Mouse (Mus musculus): ENCODE measurements around the gene Krt84. TPM values are rescaled to one million over a fixed set of nuclear protein-coding genes. Genes with fewer than 3 reads are reported as not detected.

The Krt84 gene
- polyA plus RNA-seq, 1 experiment from 2014 or later = not detected

- no peak overlapping the region for H3K9ac ChIP-seq (ENCODE audit: low read length)
- H3K4me3 ChIP-seq (ENCODE audit: low read depth, low read length) = no peak overlapping the region
- 82% methylated on average over 9 of the region's 9 CpGs for WGBS
- H3K4me2 ChIP-seq = no peak overlapping the region
- no peak for DNase-seq (ENCODE audit: low spot score, missing footprints)
- no peak overlapping the region for H3K27ac ChIP-seq (ENCODE audit: low read depth, low read length)
- H3K4me1 ChIP-seq (ENCODE audit: control insufficient read depth, insufficient read depth, low read length) = no peaks in the 10 kb centered on the region
- H3K27me3 ChIP-seq (ENCODE audit: control insufficient read depth, insufficient read depth, low read length) = no peaks in the 10 kb centered on the region
- ATAC-seq (ENCODE audit: low FRiP score) = no peak
- no peaks in the 10 kb centered on the region for H3K9me3 ChIP-seq (ENCODE audit: control insufficient read depth, low read length)
- H3K36me3 ChIP-seq (ENCODE audit: control insufficient read depth, insufficient read depth, low read length) = no peaks in the 10 kb centered on the region
Observed at GRCm38 (mm10) chr15:101508247-101508646, 24.4 kb downstream of the Krt84 start.

DNA sequence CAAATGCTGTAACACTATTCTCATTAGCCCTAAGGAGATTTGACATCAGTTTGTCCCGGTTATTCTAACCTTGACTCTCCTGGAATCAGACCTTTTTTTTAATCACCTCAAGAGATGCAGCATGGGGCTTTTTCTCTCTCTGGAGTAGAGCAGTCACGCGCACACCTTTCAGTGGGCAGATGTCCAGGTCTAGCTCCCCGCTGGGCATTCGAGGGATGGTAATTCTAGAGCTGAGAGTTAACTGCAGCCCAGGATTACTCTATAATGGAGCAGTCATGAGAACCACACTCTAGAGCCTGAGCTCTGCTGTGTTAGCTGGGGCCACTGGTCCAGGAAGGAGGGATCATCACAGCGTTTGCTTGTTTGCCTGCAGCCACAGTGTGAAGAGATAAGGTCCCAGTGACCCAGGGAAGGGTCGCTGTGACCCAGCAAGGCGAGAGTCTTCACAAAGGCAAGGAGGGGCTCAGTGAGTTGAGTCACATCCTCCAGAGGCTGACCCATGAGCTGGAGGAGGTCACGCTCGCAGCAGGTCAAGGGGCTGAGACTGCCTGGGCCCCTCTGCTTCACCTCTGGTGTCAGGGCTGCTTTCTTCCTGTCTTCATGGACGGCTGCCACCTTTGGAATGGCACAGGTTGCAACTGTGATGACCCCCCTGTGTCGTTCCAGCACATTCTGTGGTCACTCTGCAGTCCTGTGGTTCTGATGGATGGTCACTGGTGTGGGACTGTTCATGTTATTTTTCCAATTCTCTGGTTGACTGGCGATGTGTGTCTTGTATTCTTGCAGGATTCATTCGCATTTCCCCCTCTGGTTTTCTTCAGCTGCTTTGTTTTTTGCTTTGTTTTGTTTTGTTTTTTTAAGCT lies 25.5 kb downstream of the Krt84 start:
- H3K27me3 ChIP-seq (ENCODE audit: control insufficient read depth, insufficient read depth, low read length) = no peaks in the 10 kb centered on the region
- H3K4me3 ChIP-seq (ENCODE audit: low read depth, low read length) = no peak overlapping the region
- H3K27ac ChIP-seq (ENCODE audit: low read depth, low read length) = no peak overlapping the region
- no peak overlapping the region for H3K9ac ChIP-seq (ENCODE audit: low read length)
- 60% methylated on average over 14 of the region's 14 CpGs for WGBS
- H3K4me2 ChIP-seq = no peak overlapping the region
- H3K9me3 ChIP-seq (ENCODE audit: control insufficient read depth, low read length) = no peaks in the 10 kb centered on the region
- peak; percentile 37 for DNase-seq (ENCODE audit: low spot score, missing footprints)
- H3K4me1 ChIP-seq (ENCODE audit: control insufficient read depth, insufficient read depth, low read length) = no peaks in the 10 kb centered on the region
- H3K36me3 ChIP-seq (ENCODE audit: control insufficient read depth, insufficient read depth, low read length) = no peaks in the 10 kb centered on the region
- no peak for ATAC-seq (ENCODE audit: low FRiP score)

DNA sequence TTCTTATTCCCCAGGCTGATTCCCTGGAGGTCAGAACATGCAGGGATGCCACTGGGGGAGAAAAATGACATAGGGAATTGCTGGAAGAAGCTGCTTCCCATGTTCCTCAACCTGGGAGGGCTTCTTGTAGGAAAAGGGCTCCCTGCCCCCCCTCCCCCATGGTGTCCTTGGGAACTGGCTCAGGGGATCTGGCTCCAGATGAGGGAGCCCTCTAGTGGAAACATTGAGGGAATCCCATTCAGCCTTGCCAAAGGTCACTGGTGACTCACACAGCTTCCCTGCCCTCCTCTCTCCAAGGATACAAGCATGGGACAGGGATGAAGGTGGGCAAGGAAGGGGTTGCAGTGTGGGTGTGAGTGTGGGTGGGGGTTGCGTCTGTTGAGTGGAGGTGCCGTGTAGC lies 35.4 kb downstream of the Krt84 start:
- Histone ChIP-seq H3K4me3 (ENCODE audit: low read depth, low read length) (no peak overlapping the region), H3K9me3 (ENCODE audit: control insufficient read depth, low read length) (no peaks in the 10 kb centered on the region), H3K9ac (ENCODE audit: low read length) (no peak overlapping the region), H3K36me3 (ENCODE audit: control insufficient read depth, insufficient read depth, low read length) (no peaks in the 10 kb centered on the region), H3K27me3 (ENCODE audit: control insufficient read depth, insufficient read depth, low read length) (no peaks in the 10 kb centered on the region), H3K4me2 (no peak overlapping the region), H3K27ac (ENCODE audit: low read depth, low read length) (no peak overlapping the region), H3K4me1 (ENCODE audit: control insufficient read depth, insufficient read depth, low read length) (no peaks in the 10 kb centered on the region)
- WGBS = 77% methylated on average over 2 of the region's 2 CpGs
- peak; percentile 85 for DNase-seq (ENCODE audit: low spot score, missing footprints)
- no peak for ATAC-seq (ENCODE audit: low FRiP score)

DNA sequence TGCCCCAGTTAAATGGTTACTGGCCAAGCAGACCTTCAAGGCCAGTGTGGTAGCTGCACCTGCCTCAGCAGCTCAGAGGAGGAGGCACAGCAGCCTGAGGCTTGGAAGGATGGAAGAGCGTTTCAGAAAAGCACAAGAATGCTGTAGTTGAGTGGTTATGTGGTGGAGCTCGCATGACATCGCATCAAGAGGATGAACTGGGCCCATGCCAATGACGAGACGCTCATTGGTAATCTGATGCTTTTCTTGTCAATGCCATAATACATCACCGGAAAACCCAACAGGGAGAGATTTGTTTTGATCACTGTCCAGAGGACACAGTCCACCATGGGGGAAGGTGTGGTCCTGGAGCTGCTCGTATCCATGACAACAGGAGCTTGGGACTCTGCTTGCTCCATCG lies 37.4 kb downstream of the Krt84 start:
- DNase-seq (ENCODE audit: low spot score, missing footprints) (peak; percentile 44), ATAC-seq (ENCODE audit: low FRiP score) (no peak)
- 89% methylated on average over 8 of the region's 8 CpGs for WGBS
- Histone ChIP-seq H3K4me3 (ENCODE audit: low read depth, low read length) (no peak overlapping the region), H3K4me1 (ENCODE audit: control insufficient read depth, insufficient read depth, low read length) (no peaks in the 10 kb centered on the region), H3K4me2 (no peak overlapping the region), H3K27me3 (ENCODE audit: control insufficient read depth, insufficient read depth, low read length) (no peaks in the 10 kb centered on the region), H3K27ac (ENCODE audit: low read depth, low read length) (no peak overlapping the region), H3K36me3 (ENCODE audit: control insufficient read depth, insufficient read depth, low read length) (no peaks in the 10 kb centered on the region), H3K9me3 (ENCODE audit: control insufficient read depth, low read length) (no peaks in the 10 kb centered on the region), H3K9ac (ENCODE audit: low read length) (no peak overlapping the region)

- Histone ChIP-seq H3K9me3 (ENCODE audit: control insufficient read depth, low read length) (no peaks in the 10 kb centered on the region), H3K36me3 (ENCODE audit: control insufficient read depth, insufficient read depth, low read length) (no peaks in the 10 kb centered on the region), H3K9ac (ENCODE audit: low read length) (no peak overlapping the region), H3K27me3 (ENCODE audit: control insufficient read depth, insufficient read depth, low read length) (no peaks in the 10 kb centered on the region), H3K27ac (ENCODE audit: low read depth, low read length) (no peak overlapping the region), H3K4me1 (ENCODE audit: control insufficient read depth, insufficient read depth, low read length) (no peaks in the 10 kb centered on the region), H3K4me2 (no peak overlapping the region), H3K4me3 (ENCODE audit: low read depth, low read length) (no peak overlapping the region)
- peak; percentile 21 for DNase-seq (ENCODE audit: low spot score, missing footprints)
- ATAC-seq (ENCODE audit: low FRiP score) = no peak
- WGBS = 58% methylated on average over 1 of the region's 1 CpGs
Observed at GRCm38 (mm10) chr15:101494203-101494602, 38.4 kb downstream of the Krt84 start.

GRCm38 (mm10) chr15:101493713-101494112 lies 38.9 kb downstream of the Krt84 start:
- Histone ChIP-seq H3K36me3 (ENCODE audit: control insufficient read depth, insufficient read depth, low read length) (no peaks in the 10 kb centered on the region), H3K9ac (ENCODE audit: low read length) (no peak overlapping the region), H3K27ac (ENCODE audit: low read depth, low read length) (no peak overlapping the region), H3K4me3 (ENCODE audit: low read depth, low read length) (no peak overlapping the region), H3K4me1 (ENCODE audit: control insufficient read depth, insufficient read depth, low read length) (no peaks in the 10 kb centered on the region), H3K27me3 (ENCODE audit: control insufficient read depth, insufficient read depth, low read length) (no peaks in the 10 kb centered on the region), H3K9me3 (ENCODE audit: control insufficient read depth, low read length) (no peaks in the 10 kb centered on the region), H3K4me2 (no peak overlapping the region)
- DNase-seq (ENCODE audit: low spot score, missing footprints) (peak; percentile 21), ATAC-seq (ENCODE audit: low FRiP score) (no peak)
- 94% methylated on average over 6 of the region's 6 CpGs for WGBS

DNA sequence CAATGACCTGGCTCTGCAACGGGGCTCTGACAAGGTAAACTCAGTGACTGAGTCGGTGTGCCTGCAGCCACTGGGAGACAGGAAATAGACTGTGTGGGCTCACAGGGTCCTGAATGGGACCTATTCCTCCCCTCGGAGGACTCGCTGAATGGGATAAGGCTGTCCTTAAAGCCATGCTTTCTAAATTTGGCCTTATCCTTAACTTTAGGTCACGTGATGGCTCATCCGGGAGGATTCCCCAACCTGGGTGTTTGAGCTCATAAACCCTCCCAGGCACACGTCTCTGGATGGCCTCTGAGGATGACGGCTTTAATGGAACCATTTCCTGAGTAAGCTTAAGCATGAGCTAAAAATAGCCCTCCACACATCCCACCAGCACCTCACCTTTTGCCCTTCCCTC lies 39.9 kb downstream of the Krt84 start:
- Histone ChIP-seq H3K27ac (ENCODE audit: low read depth, low read length) (no peak overlapping the region), H3K9ac (ENCODE audit: low read length) (no peak overlapping the region), H3K36me3 (ENCODE audit: control insufficient read depth, insufficient read depth, low read length) (no peaks in the 10 kb centered on the region), H3K4me2 (no peak overlapping the region), H3K9me3 (ENCODE audit: control insufficient read depth, low read length) (no peaks in the 10 kb centered on the region), H3K4me1 (ENCODE audit: control insufficient read depth, insufficient read depth, low read length) (no peaks in the 10 kb centered on the region), H3K4me3 (ENCODE audit: low read depth, low read length) (no peak overlapping the region), H3K27me3 (ENCODE audit: control insufficient read depth, insufficient read depth, low read length) (no peaks in the 10 kb centered on the region)
- WGBS = 84% methylated on average over 8 of the region's 8 CpGs
- peak; percentile 77 for DNase-seq (ENCODE audit: low spot score, missing footprints)
- ATAC-seq (ENCODE audit: low FRiP score) = no peak

DNA sequence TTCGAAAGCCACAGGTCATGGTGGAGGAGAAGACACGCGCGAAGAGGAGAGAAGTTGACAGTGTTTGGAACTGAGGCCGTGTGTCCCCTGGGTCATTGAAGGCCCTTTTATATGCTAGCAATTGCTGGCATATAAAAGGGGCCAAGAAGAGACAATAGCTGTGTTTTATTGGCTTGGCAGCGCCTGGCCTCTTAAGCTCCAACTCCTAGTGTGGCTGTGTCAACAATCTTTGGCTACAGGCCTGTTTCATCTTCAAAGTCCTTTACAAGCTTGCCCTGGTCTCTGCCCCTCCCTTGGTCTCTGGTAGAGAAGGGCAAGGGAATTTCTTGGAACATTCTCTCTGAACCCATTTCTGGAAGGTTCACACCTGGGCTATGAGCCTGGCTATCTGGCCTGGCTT lies 41.2 kb downstream of the Krt84 start, which contains the start of gene Krt83:
Gene Krt83, minus strand, starts transcription at position 82 of the 400 bp plus-strand sequence.
- 59% methylated on average over 6 of the region's 6 CpGs for WGBS
- H3K27me3 ChIP-seq (ENCODE audit: control insufficient read depth, insufficient read depth, low read length) = no peaks in the 10 kb centered on the region

DNA sequence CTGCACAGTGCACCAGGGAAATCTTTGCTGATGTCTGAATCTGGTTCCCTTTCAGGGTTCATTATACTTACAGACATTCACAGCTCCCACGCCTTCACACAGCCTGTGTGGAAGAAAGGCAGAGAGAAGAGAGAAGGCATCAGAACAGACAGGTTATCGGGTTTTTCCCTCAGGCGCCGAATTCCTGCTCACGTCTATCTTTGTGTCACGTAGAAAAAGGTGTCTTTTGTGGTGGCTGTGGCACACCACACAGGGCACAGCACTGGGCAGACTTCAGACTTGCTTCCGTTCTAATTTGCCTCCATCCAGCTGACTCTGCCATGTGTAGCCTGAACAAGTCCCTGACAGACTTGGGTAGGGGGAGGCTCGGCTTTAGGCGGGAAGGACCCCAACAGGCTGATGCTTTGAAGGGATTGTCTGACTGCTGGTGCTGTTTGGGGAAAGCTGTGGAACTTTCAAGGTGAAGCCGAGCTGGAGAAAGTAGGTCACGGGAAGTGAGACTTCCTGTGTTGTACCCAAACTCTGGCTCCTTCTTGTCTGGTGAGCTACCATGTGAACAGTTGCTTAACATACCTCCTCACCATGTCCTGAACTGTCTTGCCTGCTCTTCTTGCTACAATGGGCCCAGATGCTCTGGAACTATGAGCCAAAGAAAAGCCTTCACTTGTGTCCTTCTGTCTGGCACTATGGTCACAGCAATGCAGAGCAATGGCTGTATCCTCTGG lies 46.5 kb downstream of the Krt84 start:
- DNase-seq (ENCODE audit: low spot score, missing footprints) (peak; percentile 44), ATAC-seq (ENCODE audit: low FRiP score) (no peak)
- no peaks in the 10 kb centered on the region for H3K4me1 ChIP-seq (ENCODE audit: control insufficient read depth, insufficient read depth, low read length)
- no peak overlapping the region for H3K4me2 ChIP-seq
- H3K36me3 ChIP-seq (ENCODE audit: control insufficient read depth, insufficient read depth, low read length) = no peaks in the 10 kb centered on the region
- H3K4me3 ChIP-seq (ENCODE audit: low read depth, low read length) = no peak overlapping the region
- no peak overlapping the region for H3K27ac ChIP-seq (ENCODE audit: low read depth, low read length)
- H3K9ac ChIP-seq (ENCODE audit: low read length) = no peak overlapping the region
- 86% methylated on average over 11 of the region's 11 CpGs for WGBS
- H3K27me3 ChIP-seq (ENCODE audit: control insufficient read depth, insufficient read depth, low read length) = no peaks in the 10 kb centered on the region
- no peaks in the 10 kb centered on the region for H3K9me3 ChIP-seq (ENCODE audit: control insufficient read depth, low read length)

More for the DNA sequence above, 41.2 kb downstream of the Krt84 start, which contains the start of gene Krt83:
- Histone ChIP-seq H3K9ac (ENCODE audit: low read length) (no peak within 1 kb of the TSS), H3K9me3 (ENCODE audit: control insufficient read depth, low read length) (no peaks in the 10 kb centered on the region), H3K4me2 (no peak within 1 kb of the TSS), H3K36me3 (ENCODE audit: control insufficient read depth, insufficient read depth, low read length) (no peaks in the 10 kb centered on the region), H3K4me1 (ENCODE audit: control insufficient read depth, insufficient read depth, low read length) (no peaks in the 10 kb centered on the region), H3K27ac (ENCODE audit: low read depth, low read length) (no peak within 1 kb of the TSS), H3K4me3 (ENCODE audit: low read depth, low read length) (no peak within 1 kb of the TSS)
- no peak for ATAC-seq (ENCODE audit: low FRiP score)
- peak; percentile 56 for DNase-seq (ENCODE audit: low spot score, missing footprints)
